Mouse (Mus musculus) heart, adult 2 months (tissue): ENCODE measurements around the gene Slc5a11. TPM values are rescaled to one million over a fixed set of nuclear protein-coding genes. Genes with fewer than 3 reads are reported as not detected.

Source experiments
- DNase-seq, 2 experiments: peaks; one replicate each; pipeline ENCODE4 v3.0.0; 2021
- H3K27ac ChIP-seq: fragments of 200-600 bp; 2 replicates; pipeline ENCODE4 v1.8.1; 2022
- H3K27me3 ChIP-seq: fragments of 200-500 bp; 2 replicates; pipeline ENCODE4 v1.6.1; 2012; ENCODE audit warnings: mild to moderate bottlenecking, low read length, inconsistent platforms, mixed read lengths; ENCODE audit not compliant: control insufficient read depth, insufficient read depth
- H3K36me3 ChIP-seq: fragments of 200-500 bp; 2 replicates; pipeline ENCODE4 v1.6.1; 2012; ENCODE audit warnings: low read length, inconsistent platforms; ENCODE audit not compliant: control insufficient read depth, insufficient read depth
- H3K4me1 ChIP-seq: fragments of 200-500 bp; 2 replicates; pipeline ENCODE4 v1.6.1; 2011; ENCODE audit warnings: low read length; ENCODE audit not compliant: control insufficient read depth, insufficient read depth
- H3K4me3 ChIP-seq: fragments of 200-600 bp; 2 replicates; pipeline ENCODE4 v1.8.1; 2022
- H3K79me2 ChIP-seq: fragments of 200-500 bp; replicated peaks from 2 replicates; pipeline ENCODE4 v1.6.1; 2012; ENCODE audit warnings: mild to moderate bottlenecking, inconsistent platforms, low read length, moderate library complexity, mixed read lengths; ENCODE audit not compliant: control insufficient read depth, insufficient read depth
- H3K9ac ChIP-seq: fragments of 200-500 bp; 2 replicates; pipeline ENCODE4 v1.6.1; 2012; ENCODE audit warnings: low read depth, mild to moderate bottlenecking, control low read depth, inconsistent platforms, low read length, mixed read lengths
- CTCF ChIP-seq: fragments of 200-600 bp; IDR thresholded peaks from 2 replicates; pipeline ENCODE4 v1.8.1; 2022; ENCODE audit warnings: antibody characterized with exemption, mild to moderate bottlenecking, moderate library complexity
- EP300 ChIP-seq: fragments of 200-500 bp; IDR thresholded peaks from 2 replicates; pipeline ENCODE4 v1.6.1; 2011; ENCODE audit warnings: low read depth, low read length, control low read depth; ENCODE audit not compliant: insufficient read depth
- POLR2A ChIP-seq: fragments of 200-500 bp; IDR thresholded peaks from 2 replicates; pipeline ENCODE4 v1.6.1; 2011; ENCODE audit warnings: mild to moderate bottlenecking, low read depth, low read length, control low read depth; ENCODE audit not compliant: insufficient read depth
- WGBS: fragments of 180-500 bp; shearing (Covaris S2); methylation state at CpG from one replicate; pipeline ENCODE4 v1.1.7; 2018; 5-methylcytosine and 5-hydroxymethylcytosine counted together
- intact Hi-C: fragments of 180-260 bp; cut with DNase I; formaldehyde crosslinking; loops from one replicate; pipeline ENCODE4 v1.15.1; 2025
- polyA plus RNA-seq: library from polyadenylated mRNA; depleted of rRNA; stranded (reverse); fragments of >200 nt; gene quantifications from 2 replicates; pipeline ENCODE4 v1.2.3, GENCODE M21; 2012
- total RNA-seq, 2 experiments: library from RNA; stranded (reverse); gene quantifications; 2 replicates each; pipeline ENCODE4 v1.2.3; 2021

Slc5a11 gene
- total and polyA plus RNA-seq, 3 experiments, result 0.10 TPM; not detected in 2

DNA sequence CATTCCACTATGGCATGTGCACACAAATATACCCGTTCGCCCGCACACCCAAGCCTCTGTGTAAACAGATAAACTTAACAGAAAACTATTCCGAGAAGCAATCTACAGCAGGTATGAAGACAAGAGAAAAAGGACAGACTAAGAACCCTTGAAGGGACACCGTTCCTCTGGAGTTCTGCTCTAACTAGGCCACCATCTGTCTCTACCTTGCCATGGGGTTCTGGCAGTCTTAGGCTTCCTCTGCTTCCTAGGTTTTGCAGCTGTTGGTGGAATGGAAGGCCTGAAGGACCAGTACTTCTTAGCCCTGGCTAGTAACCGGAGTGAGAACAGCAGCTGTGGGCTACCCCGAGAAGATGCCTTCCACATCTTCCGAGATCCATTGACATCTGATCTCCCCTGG lies 43.5 kb downstream of the Slc5a11 start:
- H3K9ac ChIP-seq, result no peak overlapping the region
- H3K4me1 ChIP-seq, result no peaks in the 10 kb centered on the region
- TF ChIP-seq EP300 (no peak), CTCF (no peak), POLR2A (no peak)
- 65% methylated on average over 8 of the region's 8 CpGs for WGBS
- intact Hi-C loops, result no loop called here
- no peak overlapping the region for H3K27ac ChIP-seq
- H3K79me2 ChIP-seq, result no peaks in the 10 kb centered on the region
- H3K36me3 ChIP-seq, result no peaks in the 10 kb centered on the region
- no peak for DNase-seq
- H3K4me3 ChIP-seq, result no peak overlapping the region
- H3K27me3 ChIP-seq, result no peaks in the 10 kb centered on the region

DNA sequence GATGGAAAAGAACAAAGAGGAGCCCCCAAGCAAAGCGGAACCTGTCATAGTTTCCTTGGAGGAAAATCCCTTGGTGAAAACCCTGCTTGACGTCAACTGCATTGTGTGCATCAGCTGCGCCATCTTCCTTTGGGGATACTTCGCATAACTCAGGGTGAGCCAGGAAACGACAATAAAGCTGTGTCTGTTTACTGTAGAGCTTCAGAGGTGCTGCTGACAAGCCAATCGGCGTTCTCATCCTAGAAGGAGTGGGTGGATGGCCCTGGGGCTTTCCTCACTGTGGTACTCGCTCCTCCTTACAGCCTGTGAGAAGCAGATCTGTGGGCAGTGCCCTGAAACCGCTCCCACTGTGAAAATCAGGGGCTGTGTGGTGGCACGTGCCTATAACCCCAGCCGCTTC lies 58.5 kb downstream of the Slc5a11 start:
- H3K79me2 ChIP-seq, result no peaks in the 10 kb centered on the region
- H3K27me3 ChIP-seq, result no peaks in the 10 kb centered on the region
- no peaks in the 10 kb centered on the region for H3K36me3 ChIP-seq
- intact Hi-C loops, result no loop called here
- no peak for TF ChIP-seq POLR2A
- TF ChIP-seq EP300, result no peak
- no peak for TF ChIP-seq CTCF
- no peak overlapping the region for H3K9ac ChIP-seq
- no peak for DNase-seq
- WGBS, result 36% methylated on average over 11 of the region's 11 CpGs
- no peak overlapping the region for H3K4me3 ChIP-seq
- no peaks in the 10 kb centered on the region for H3K4me1 ChIP-seq
- no peak overlapping the region for H3K27ac ChIP-seq

DNA sequence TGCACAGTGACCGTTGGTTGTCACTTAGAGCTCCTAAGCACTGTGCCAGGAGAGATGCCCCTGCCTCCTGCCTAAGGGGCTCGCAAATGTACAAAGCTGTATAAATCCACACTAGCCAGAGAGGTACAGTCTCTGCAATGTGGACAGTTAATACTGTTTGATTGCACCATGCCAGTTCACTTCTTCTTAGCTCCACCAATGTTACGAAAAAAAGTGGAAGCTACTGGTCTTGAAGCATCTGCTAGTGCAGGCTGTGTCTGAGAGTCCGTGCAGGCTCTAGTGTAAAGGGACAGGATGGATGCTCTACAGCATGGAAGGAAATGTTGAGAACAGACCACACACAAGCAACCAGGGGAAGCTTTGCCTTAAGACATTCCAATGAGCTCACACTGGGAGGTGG lies 62.0 kb downstream of the Slc5a11 start:
- H3K4me3 ChIP-seq, result no peak overlapping the region
- H3K36me3 ChIP-seq, result no peaks in the 10 kb centered on the region
- 79% methylated on average over 4 of the region's 4 CpGs for WGBS

DNA sequence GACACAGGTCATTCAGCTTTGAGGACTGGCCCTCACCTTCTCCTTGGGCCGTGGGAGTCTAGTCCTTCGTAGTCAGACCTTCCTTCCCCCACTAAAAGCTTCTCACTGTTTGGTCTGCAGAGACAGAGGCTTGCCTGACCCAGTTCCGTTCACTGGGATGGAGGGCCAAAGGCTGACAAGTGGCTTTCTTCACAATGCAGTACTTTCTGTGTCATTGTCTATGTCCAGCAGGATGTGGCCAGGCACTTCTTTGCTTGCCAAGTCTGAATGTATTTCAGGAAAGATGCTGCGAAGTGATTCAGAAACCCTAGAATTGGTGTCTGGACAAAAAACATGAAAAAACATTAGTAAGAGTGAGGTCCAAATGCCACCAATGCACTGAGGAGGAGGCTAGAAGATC lies 65.2 kb downstream of the Slc5a11 start:
- Histone ChIP-seq H3K4me3 (no peak overlapping the region), H3K9ac (no peak overlapping the region), H3K4me1 (no peaks in the 10 kb centered on the region), H3K27me3 (no peaks in the 10 kb centered on the region), H3K36me3 (no peaks in the 10 kb centered on the region), H3K27ac (no peak overlapping the region), H3K79me2 (no peaks in the 10 kb centered on the region)
- WGBS, result 81% methylated on average over 4 of the region's 4 CpGs
- intact Hi-C loops, result no loop called here
- DNase-seq, result no peak
- TF ChIP-seq EP300 (no peak), POLR2A (no peak), CTCF (no peak)

More for the DNA sequence above, 62.0 kb downstream of the Slc5a11 start:
- Histone ChIP-seq H3K4me1 (no peaks in the 10 kb centered on the region), H3K27me3 (no peaks in the 10 kb centered on the region), H3K27ac (no peak overlapping the region), H3K9ac (no peak overlapping the region), H3K79me2 (no peaks in the 10 kb centered on the region)
- no peak for DNase-seq
- intact Hi-C loops, result no loop called here
- TF ChIP-seq POLR2A (no peak), EP300 (no peak), CTCF (no peak)

DNA sequence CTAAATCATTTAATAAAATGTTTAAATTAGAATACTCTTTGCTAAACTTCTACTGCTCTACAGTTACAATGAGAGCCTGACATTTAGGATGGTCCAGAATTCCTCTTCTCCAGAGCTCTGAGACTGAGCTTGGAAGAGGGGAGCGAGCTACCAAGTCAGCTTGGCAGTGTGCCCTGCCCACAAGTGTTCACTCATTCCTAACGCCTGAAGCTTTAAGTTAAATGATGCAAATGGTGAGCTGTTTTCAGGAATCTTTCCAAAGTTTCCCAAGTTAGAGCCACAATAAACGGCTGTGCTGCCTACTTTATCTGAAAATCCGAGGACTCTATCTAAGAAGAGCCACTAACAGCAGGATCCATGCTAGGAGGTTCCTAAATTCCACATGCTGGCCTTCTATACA lies 69.2 kb downstream of the Slc5a11 start:
- H3K36me3 ChIP-seq, result no peaks in the 10 kb centered on the region
- no peak for DNase-seq
- H3K27ac ChIP-seq, result no peak overlapping the region
- no peak overlapping the region for H3K4me3 ChIP-seq
- WGBS, result 66% methylated on average over 4 of the region's 4 CpGs
- intact Hi-C loops, result no loop called here
- H3K27me3 ChIP-seq, result no peaks in the 10 kb centered on the region
- TF ChIP-seq POLR2A (no peak), EP300 (no peak), CTCF (no peak)
- H3K79me2 ChIP-seq, result no peaks in the 10 kb centered on the region
- no peak overlapping the region for H3K9ac ChIP-seq
- H3K4me1 ChIP-seq, result no peaks in the 10 kb centered on the region

DNA sequence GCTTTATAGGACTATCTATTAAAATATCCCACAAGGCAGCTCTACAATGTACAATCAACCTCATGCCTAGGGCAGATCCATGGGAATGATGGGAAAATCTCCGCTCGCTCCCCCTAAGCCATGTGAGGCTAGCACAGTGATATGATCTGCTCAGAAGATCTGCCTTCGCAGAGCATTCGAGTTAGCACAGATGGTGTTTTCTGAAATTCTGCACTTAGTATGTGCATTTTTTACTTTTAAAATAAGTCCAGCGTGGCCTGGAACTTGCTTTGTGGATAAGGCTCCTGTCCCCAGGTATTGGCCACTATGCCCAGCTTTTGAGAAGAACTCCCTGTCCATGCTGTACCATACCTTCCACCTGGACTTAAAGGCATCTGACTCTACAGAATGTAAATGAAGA lies 71.3 kb downstream of the Slc5a11 start:
- TF ChIP-seq POLR2A (no peak), CTCF (no peak), EP300 (no peak)
- no peaks in the 10 kb centered on the region for H3K36me3 ChIP-seq
- DNase-seq, result no peak
- no peaks in the 10 kb centered on the region for H3K79me2 ChIP-seq
- intact Hi-C loops, result no loop called here
- H3K4me3 ChIP-seq, result no peak overlapping the region
- no peaks in the 10 kb centered on the region for H3K4me1 ChIP-seq
- H3K27ac ChIP-seq, result no peak overlapping the region
- H3K27me3 ChIP-seq, result no peaks in the 10 kb centered on the region
- WGBS, result 96% methylated on average over 5 of the region's 5 CpGs
- no peak overlapping the region for H3K9ac ChIP-seq
